ENCODE assay signal across 8 mouse cellular contexts in genomic region chr1:36070190-36070589, GRCm38 (mm10). TPM values are rescaled to one million over a fixed set of nuclear protein-coding genes. Genes with fewer than 3 reads are reported as not detected.
DNase-seq lines count a peak whose midpoint lies in the region; ATAC-seq and TF ChIP-seq lines count a peak whose summit lies in the region.

No protein-coding gene starts in this region.

- H3K4me1 ChIP-seq in kidney, embryonic 16.5 days (ENCODE audit: insufficient read depth, low read length), result peaks cover 82% of the 10 kb centered on the region
- peaks cover 52% of the 10 kb centered on the region for H3K4me1 ChIP-seq in bone marrow macrophage, adult 2 months (ENCODE audit: control insufficient read depth, insufficient read depth, low read length)
- H3K4me1 ChIP-seq in heart, embryonic 16.5 days (ENCODE audit: control insufficient read depth, insufficient read depth, low read length), result peaks cover 57% of the 10 kb centered on the region
- peaks cover 64% of the 10 kb centered on the region for H3K4me1 ChIP-seq in liver, postnatal 0 days (ENCODE audit: insufficient read depth)

- no peaks in the 10 kb centered on the region for H3K9me3 ChIP-seq in kidney, embryonic 16.5 days (ENCODE audit: low read length)
- H3K9me3 ChIP-seq in heart, embryonic 16.5 days (replicated peaks; ENCODE audit: control insufficient read depth, low read length), result no peaks in the 10 kb centered on the region
- H3K9me3 ChIP-seq in liver, postnatal 0 days (ENCODE audit: low read length), result no peaks in the 10 kb centered on the region

- no peak for TF ChIP-seq POLR2A in bone marrow macrophage, adult 2 months (IDR thresholded peaks at IDR 0.05; ENCODE audit: borderline replicate concordance, low read depth, low read length)

- WGBS in kidney, embryonic 16.5 days, result 47% methylated on average over 6 of the region's 6 CpGs
- 53% methylated on average over 6 of the region's 6 CpGs for WGBS in heart, embryonic 16.5 days
- WGBS in liver, postnatal 0 days (ENCODE audit: insufficient replicate concordance), result 46% methylated on average over 6 of the region's 6 CpGs

- TF ChIP-seq CTCF in bone marrow macrophage, adult 2 months (IDR thresholded peaks at IDR 0.05; ENCODE audit: low read depth, low read length), result no peak
- no peak for TF ChIP-seq CTCF in liver, postnatal 0 days (IDR thresholded peaks at IDR 0.05; ENCODE audit: low read depth)

- ATAC-seq in kidney, embryonic 16.5 days (ENCODE audit: low FRiP score, low TSS enrichment), result no peak
- ATAC-seq in heart, embryonic 16.5 days (replicated peaks; ENCODE audit: extremely low read depth, insufficient read depth, low FRiP score), result no peak
- no peak for ATAC-seq in liver, postnatal 0 days

- no peak for TF ChIP-seq EP300 in liver, postnatal 0 days (IDR thresholded peaks at IDR 0.05; ENCODE audit: low read depth)

- H3K27ac ChIP-seq in kidney, embryonic 16.5 days (ENCODE audit: low read length), result 0 out of 2 replicates have a peak overlapping the region, but pooled peaks have one; percentile 85
- H3K27ac ChIP-seq in bone marrow macrophage, adult 2 months (ENCODE audit: insufficient read depth, low read depth, low read length), result no peak overlapping the region
- no peak overlapping the region for H3K27ac ChIP-seq in heart, embryonic 16.5 days (ENCODE audit: low read length)
- peak overlapping the region; percentile 90 for H3K27ac ChIP-seq in liver, postnatal 0 days (ENCODE audit: low read depth)

- peak overlapping the region; percentile 83 for H3K9ac ChIP-seq in kidney, embryonic 16.5 days (replicated peaks; ENCODE audit: low read length)
- peak overlapping the region; percentile 77 for H3K9ac ChIP-seq in heart, embryonic 16.5 days (ENCODE audit: low read length)
- H3K9ac ChIP-seq in liver, postnatal 0 days (replicated peaks), result peak overlapping the region; percentile 91

- H3K27me3 ChIP-seq in kidney, embryonic 16.5 days (ENCODE audit: insufficient read depth, low read length), result no peaks in the 10 kb centered on the region
- no peaks in the 10 kb centered on the region for H3K27me3 ChIP-seq in heart, embryonic 16.5 days (ENCODE audit: control insufficient read depth, insufficient read depth, low read length)
- H3K27me3 ChIP-seq in liver, postnatal 0 days (ENCODE audit: insufficient read depth, low read length), result no peaks in the 10 kb centered on the region

- H3K4me3 ChIP-seq in kidney, embryonic 16.5 days (ENCODE audit: low read length), result peak overlapping the region; percentile 83
- H3K4me3 ChIP-seq in bone marrow macrophage, adult 2 months (ENCODE audit: insufficient read depth, low read length), result peak overlapping the region; percentile 91
- H3K4me3 ChIP-seq in heart, embryonic 16.5 days (ENCODE audit: low read length), result peak overlapping the region; percentile 69
- H3K4me3 ChIP-seq in liver, postnatal 0 days (ENCODE audit: low read depth, low read length), result peak overlapping the region; percentile 93

- DNase-seq in kidney, postnatal 14 days, result no peak
- peak; percentile 40 for DNase-seq in liver, postnatal 0 days
- no peak for DNase-seq in gastrocnemius, postnatal 4 days (ENCODE audit: low spot score in 2 of 2)
- no peak for DNase-seq in left cerebral cortex, adult 18-20 months (ENCODE audit: low spot score in 2 of 2)
- DNase-seq in urinary bladder, postnatal 14 days (ENCODE audit: low spot score), result no peak

- peaks cover 3% of the 10 kb centered on the region; the same call in 1 of the 2 replicates for H3K36me3 ChIP-seq in kidney, embryonic 16.5 days (ENCODE audit: insufficient read depth, low read length)
- H3K36me3 ChIP-seq in heart, embryonic 16.5 days (ENCODE audit: control insufficient read depth, insufficient read depth), result no peaks in the 10 kb centered on the region
- peaks cover 31% of the 10 kb centered on the region for H3K36me3 ChIP-seq in liver, postnatal 0 days (replicated peaks; ENCODE audit: insufficient read depth, low read length)

- H3K4me2 ChIP-seq in kidney, embryonic 16.5 days (replicated peaks; ENCODE audit: low read depth, low read length), result peak overlapping the region; percentile 93
- peak overlapping the region; percentile 95 for H3K4me2 ChIP-seq in heart, embryonic 16.5 days (ENCODE audit: low read depth, low read length)
- H3K4me2 ChIP-seq in liver, postnatal 0 days (ENCODE audit: low read depth, low read length), result peak overlapping the region; percentile 91

RNA-seq across cellular contexts. Expression of gene Hs6st1, which starts 2.0 kb away (rescaled TPM):
- 8.0 and 8.5 TPM in 2 replicates for polyA plus RNA-seq in kidney, embryonic 16.5 days (2015; fragmentation: Nextera tagmentation; extraction: Ambion mirVana)
- 22.2 and 23.4 TPM in 2 replicates for polyA plus RNA-seq in bone marrow macrophage, adult 2 months (2012; ENCODE audit: insufficient read depth, insufficient read length, missing spikeins)
- polyA plus RNA-seq in heart, embryonic 16.5 days (2015; fragmentation: Nextera tagmentation; extraction: Ambion mirVana), result 3.2 and 3.8 TPM in 2 replicates
- polyA plus RNA-seq in liver, postnatal 0 days (2015; fragmentation: Nextera tagmentation; extraction: Ambion mirVana), result 12.8 and 13.3 TPM in 2 replicates
- total RNA-seq in gastrocnemius, postnatal 4 days (2021), result 10 to 100 TPM; 39.7 to 40.5 TPM
- total RNA-seq in left cerebral cortex, adult 18-20 months (2021), result 10 to 100 TPM; 48.6 to 51.7 TPM

Comparison
In these comparisons a context has a peak if more than half of its experiments do, and no peak if none do; other contexts are left out.
1. H3K27ac ChIP-seq: peak in kidney, embryonic 16.5 days (single experiment) and liver, postnatal 0 days (single experiment); none in bone marrow macrophage, adult 2 months (single experiment) and heart, embryonic 16.5 days (single experiment).
2. Peak in every context shown above with its lines, with median percentiles within 50 percentile points of each other: H3K4me2 ChIP-seq, H3K4me3 ChIP-seq and H3K9ac ChIP-seq.